Mouse (Mus musculus): ENCODE measurements around the gene Ctdnep1. TPM values are rescaled to one million over a fixed set of nuclear protein-coding genes. Genes with fewer than 3 reads are reported as not detected.
"Not testable (repeated sequence)": the region's sequence is repeated elsewhere in the genome, so short reads cannot be mapped to it uniquely, and the experiment has no call there.

The Ctdnep1 gene
- total RNA-seq, 2 experiments from 2014 or later = 217 to 261 TPM

GRCm38 (mm10) chr11:70005521-70005920, 24.6 kb downstream of the Ctdnep1 start:
- peak; percentile 52 for TF ChIP-seq CTCF (IDR thresholded peaks at IDR 0.05)
- Histone ChIP-seq H3K27ac (no peak overlapping the region), H3K4me3 (no peak overlapping the region)
- DNase-seq = no peak
- intact Hi-C loops (cut with DNase I) = no loop called here

- TF ChIP-seq CTCF (IDR thresholded peaks at IDR 0.05) = no peak
- Histone ChIP-seq H3K4me3 (no peak overlapping the region), H3K27ac (no peak overlapping the region)
- no peak for DNase-seq
- intact Hi-C loops (cut with DNase I) = no loop called here
Observed at GRCm38 (mm10) chr11:70010033-70010432, 29.1 kb downstream of the Ctdnep1 start.

- no peak for TF ChIP-seq CTCF (IDR thresholded peaks at IDR 0.05)
- no peak for DNase-seq
- H3K27ac ChIP-seq = no peak overlapping the region
- intact Hi-C loops (cut with DNase I) = no loop called here
- no peak overlapping the region for H3K4me3 ChIP-seq
Observed at GRCm38 (mm10) chr11:70010548-70010947, 29.6 kb downstream of the Ctdnep1 start.

GRCm38 (mm10) chr11:70010961-70011360, 30.0 kb downstream of the Ctdnep1 start:
- no peak for DNase-seq
- Histone ChIP-seq H3K4me3 (no peak overlapping the region), H3K27ac (no peak overlapping the region)
- no peak for TF ChIP-seq CTCF (IDR thresholded peaks at IDR 0.05)
- intact Hi-C loops (cut with DNase I) = no loop called here

GRCm38 (mm10) chr11:70012931-70013330, 32.0 kb downstream of the Ctdnep1 start:
- intact Hi-C loops (cut with DNase I) = no loop called here
- Histone ChIP-seq H3K4me3 (no peak overlapping the region), H3K27ac (no peak overlapping the region)
- TF ChIP-seq CTCF (IDR thresholded peaks at IDR 0.05) = no peak
- DNase-seq = no peak

GRCm38 (mm10) chr11:70013408-70013807, 32.5 kb downstream of the Ctdnep1 start:
- DNase-seq = no peak
- Histone ChIP-seq H3K4me3 (no peak overlapping the region), H3K27ac (no peak overlapping the region)
- no peak for TF ChIP-seq CTCF (IDR thresholded peaks at IDR 0.05)
- intact Hi-C loops (cut with DNase I) = no loop called here

- Histone ChIP-seq H3K27ac (peak overlapping the region; percentile 95), H3K4me3 (peak overlapping the region; percentile 91)
- intact Hi-C loops (cut with DNase I) = no loop called here
- TF ChIP-seq CTCF (IDR thresholded peaks at IDR 0.05) = no peak
- no peak for DNase-seq
Observed at GRCm38 (mm10) chr11:70014051-70014450, 33.1 kb downstream of the Ctdnep1 start.

GRCm38 (mm10) chr11:70014880-70015558, 34.1 kb downstream of the Ctdnep1 start, which contains the start of gene Acadvl:
Gene Acadvl, minus strand, starts transcription at chr11:70015411.
- H3K4me3 ChIP-seq = peak within 1 kb of the TSS; percentile 91
- peak; percentile 95 for DNase-seq
- intact Hi-C loops (cut with DNase I) = no loop called here
- H3K27ac ChIP-seq = peak within 1 kb of the TSS; percentile 95
- peak; percentile 49 for TF ChIP-seq CTCF (IDR thresholded peaks at IDR 0.05)

GRCm38 (mm10) chr11:70015677-70016076, 34.7 kb downstream of the Ctdnep1 start:
- Histone ChIP-seq H3K27ac (peak overlapping the region; percentile 95), H3K4me3 (peak overlapping the region; percentile 91)
- TF ChIP-seq CTCF (IDR thresholded peaks at IDR 0.05) = no peak
- intact Hi-C loops (cut with DNase I) = no loop called here
- no peak for DNase-seq

GRCm38 (mm10) chr11:70016177-70016576, 35.2 kb downstream of the Ctdnep1 start:
- intact Hi-C loops (cut with DNase I); H3K4me3 ChIP-seq; DNase-seq: not testable (repeated sequence)

GRCm38 (mm10) chr11:70016669-70017068, 35.7 kb downstream of the Ctdnep1 start, which contains the start of gene Dlg4:
Gene Dlg4, plus strand, starts transcription at chr11:70016942.
- H3K27ac ChIP-seq = peak within 1 kb of the TSS; percentile 79
- H3K4me3 ChIP-seq = peak within 1 kb of the TSS; percentile 69
- no peak for TF ChIP-seq CTCF (IDR thresholded peaks at IDR 0.05)
- intact Hi-C loops (cut with DNase I) = no loop called here
- no peak for DNase-seq

More at GRCm38 (mm10) chr11:70016177-70016576, 35.2 kb downstream of the Ctdnep1 start:
- not testable (repeated sequence) for H3K27ac ChIP-seq

GRCm38 (mm10) chr11:70017199-70017767, 36.3 kb downstream of the Ctdnep1 start:
- intact Hi-C loops (cut with DNase I) = no loop called here
- Histone ChIP-seq H3K27ac (peak overlapping the region; percentile 79), H3K4me3 (no peak overlapping the region)
- TF ChIP-seq CTCF (IDR thresholded peaks at IDR 0.05) = no peak
- DNase-seq = no peak

- TF ChIP-seq CTCF (IDR thresholded peaks at IDR 0.05) = no peak
- peak; percentile 59 for DNase-seq
- Histone ChIP-seq H3K27ac (peak overlapping the region; percentile 79), H3K4me3 (peak overlapping the region; percentile 69)
- intact Hi-C loops (cut with DNase I) = no loop called here
Observed at GRCm38 (mm10) chr11:70018131-70018990, 37.4 kb downstream of the Ctdnep1 start.
